Comparison of ENCODE assay signal across 24 mouse cellular contexts in the genomic region with DNA sequence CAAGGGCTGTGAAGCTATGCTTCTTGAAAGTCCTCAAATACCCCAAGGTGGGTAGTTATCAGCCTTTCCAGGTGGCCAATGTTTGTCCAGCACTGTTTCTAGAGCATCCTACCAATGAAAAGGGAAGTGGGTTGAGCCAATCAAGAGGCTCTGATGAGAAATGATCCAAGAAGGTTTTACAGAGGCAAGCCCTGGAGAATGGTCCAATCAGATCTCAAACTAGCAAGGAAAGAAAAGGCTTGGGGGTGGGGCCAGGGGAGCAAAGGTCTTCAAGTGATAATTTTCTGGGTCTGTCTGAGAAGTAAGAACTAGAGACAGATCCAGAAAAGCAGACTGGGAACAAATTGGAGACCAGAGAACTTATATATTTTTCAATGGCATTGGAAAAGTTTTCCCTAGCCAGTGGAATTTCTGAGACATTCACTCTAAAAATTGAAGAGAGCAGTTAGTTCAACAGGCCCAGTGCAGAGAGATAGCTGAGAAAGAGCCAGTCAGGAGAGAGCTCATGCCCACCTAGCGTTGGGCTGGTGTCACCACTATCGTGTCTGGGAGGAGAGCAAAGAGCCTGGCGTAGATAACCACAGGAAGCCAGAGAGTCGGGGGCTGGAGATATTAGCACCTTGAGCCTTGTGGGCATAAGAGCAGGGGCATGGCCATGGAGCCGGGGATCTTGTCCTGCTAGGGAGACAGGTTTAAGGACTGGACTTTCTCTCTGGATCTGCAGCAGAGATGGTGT.
"Had no signal": no experiment of that assay in that cellular context is flagged by ENCODE, and none has a peak within 500 bp of the region (broad histone marks: within the 10 kb centered on the region; RNA-seq: fewer than 3 reads in every experiment).

No protein-coding gene starts in this region.

- H3K4me3 ChIP-seq: gastrocnemius, adult 2 months; heart, embryonic 10.5 days; heart, embryonic 12.5 days; hindbrain, embryonic 13.5 days; hindbrain, embryonic 15.5 days; kidney, embryonic 15.5 days; limb, embryonic 13.5 days; limb, embryonic 15.5 days; liver, embryonic 12.5 days had no signal

- ATAC-seq: hindbrain, postnatal 0 days; intestine, embryonic 16.5 days; liver, embryonic 12.5 days had no signal

- H3K4me2 ChIP-seq: heart, embryonic 12.5 days; hindbrain, embryonic 13.5 days; hindbrain, embryonic 15.5 days; kidney, embryonic 15.5 days; limb, embryonic 13.5 days; limb, embryonic 15.5 days; liver, embryonic 12.5 days had no signal

- H3K36me3 ChIP-seq: heart, embryonic 10.5 days; heart, embryonic 12.5 days; hindbrain, embryonic 13.5 days; hindbrain, embryonic 15.5 days; kidney, embryonic 15.5 days; limb, embryonic 13.5 days; limb, embryonic 15.5 days; liver, embryonic 12.5 days had no signal

- H3K27me3 ChIP-seq: heart, embryonic 12.5 days; hindbrain, embryonic 15.5 days; kidney, embryonic 15.5 days; limb, embryonic 13.5 days; limb, embryonic 15.5 days; liver, embryonic 12.5 days had no signal

- H3K27ac ChIP-seq: gastrocnemius, adult 2 months; heart, embryonic 10.5 days; hindbrain, embryonic 13.5 days; hindbrain, embryonic 15.5 days; hindbrain, postnatal 0 days; kidney, embryonic 15.5 days; kidney, postnatal 0 days; limb, embryonic 13.5 days; limb, embryonic 15.5 days; liver, embryonic 12.5 days had no signal

- H3K9me3 ChIP-seq: heart, embryonic 10.5 days; heart, embryonic 12.5 days; hindbrain, embryonic 13.5 days; hindbrain, embryonic 15.5 days; kidney, embryonic 15.5 days; limb, embryonic 13.5 days; limb, embryonic 15.5 days; liver, embryonic 12.5 days had no signal

- H3K9ac ChIP-seq: heart, embryonic 12.5 days; hindbrain, embryonic 13.5 days; hindbrain, embryonic 15.5 days; kidney, embryonic 15.5 days; limb, embryonic 13.5 days; limb, embryonic 15.5 days; liver, embryonic 12.5 days had no signal

- DNase-seq: gastrocnemius, adult 2 months; gastrocnemius, postnatal 10 days; gastrocnemius, postnatal 25 days; heart, adult 18-20 months; heart, postnatal 10 days; heart, postnatal 36 days; kidney, adult 11 months; kidney, adult 2 months; kidney, adult 9 months; kidney, postnatal 14 days; kidney, postnatal 36 days; layer of hippocampus, postnatal 36 days; left cerebral cortex, postnatal 4 days had no signal

- H3K4me1 ChIP-seq: heart, embryonic 10.5 days; heart, embryonic 12.5 days; limb, embryonic 13.5 days; limb, embryonic 15.5 days; liver, embryonic 12.5 days had no signal
